Mouse (Mus musculus) cerebellum, adult 2 months (tissue): ENCODE measurements around the gene Akt3.

Experiments used
- CTCF ChIP-seq: fragments of 200-500 bp; IDR thresholded peaks from 2 replicates; pipeline ENCODE4 v1.5.1; 2011; ENCODE audit warnings: low read depth, mild to moderate bottlenecking, control low read depth, low read length, moderate library complexity, borderline replicate concordance; ENCODE audit not compliant: insufficient read depth
- POLR2A ChIP-seq: fragments of 200-500 bp; IDR thresholded peaks from 2 replicates; pipeline ENCODE4 v1.6.1; 2011; ENCODE audit warnings: low read length, control low read depth, borderline replicate concordance; ENCODE audit not compliant: insufficient read depth

- TF ChIP-seq CTCF (no peak), POLR2A (no peak)
These were observed 260.7 kb downstream of the Akt3 start for GRCm38 (mm10) chr1:176997254-176997653.
